Mouse (Mus musculus) G1E (cell line): ENCODE measurements around the gene Map3k21.

Experiments
- CTCF ChIP-seq: IDR thresholded peaks from 2 replicates; pipeline ENCODE4 v1.5.1; 2012; ENCODE audit warnings: low read depth, low read length, inconsistent platforms, mixed read lengths
- TAL1 ChIP-seq: conservative IDR thresholded peaks from 2 replicates; pipeline ENCODE4 v1.6.1; 2012; ENCODE audit warnings: low read depth, low read length, inconsistent platforms, mixed read lengths

- no peak for TF ChIP-seq CTCF
- no peak for TF ChIP-seq TAL1
Observed at GRCm38 (mm10) chr8:125975981-125976380, 65.7 kb downstream of the Map3k21 start.
